Mouse (Mus musculus) right cerebral cortex, adult 2 months (tissue): Measurements from ENCODE around the gene Gm11757.
"Not testable (repeated sequence)": the region's sequence is repeated elsewhere in the genome, so short reads cannot be mapped to it uniquely, and the experiment has no call there.

Source experiments
- DNase-seq, 2 experiments: peaks; one replicate each; pipeline ENCODE4 v3.0.0; 2021 to 2022; ENCODE audit warnings: low spot score in 2 of 2

Gene Gm11757

DNA sequence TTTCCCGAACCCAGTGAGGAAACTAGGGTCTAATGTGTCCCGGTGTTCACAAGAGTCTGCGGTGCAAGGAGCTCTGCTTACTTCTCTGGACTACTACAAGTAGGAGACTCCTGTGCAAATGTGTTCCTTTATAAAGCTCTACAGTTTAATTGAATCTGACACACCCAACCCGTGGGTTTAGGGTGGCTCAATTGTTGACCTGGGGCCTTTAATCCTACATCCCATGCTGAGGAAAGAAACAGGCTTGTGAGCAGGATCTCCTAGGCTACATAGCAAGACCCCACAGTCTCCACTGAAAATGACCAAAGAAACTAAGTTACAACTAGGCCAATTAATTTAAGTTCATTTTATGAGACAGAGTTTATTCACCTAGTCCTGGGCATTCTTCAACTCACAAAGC, at the start of gene Gm11757:
Gene Gm11757, minus strand, starts transcription at position 101 of the 400 bp plus-strand sequence.
- not testable (repeated sequence) for DNase-seq

DNA sequence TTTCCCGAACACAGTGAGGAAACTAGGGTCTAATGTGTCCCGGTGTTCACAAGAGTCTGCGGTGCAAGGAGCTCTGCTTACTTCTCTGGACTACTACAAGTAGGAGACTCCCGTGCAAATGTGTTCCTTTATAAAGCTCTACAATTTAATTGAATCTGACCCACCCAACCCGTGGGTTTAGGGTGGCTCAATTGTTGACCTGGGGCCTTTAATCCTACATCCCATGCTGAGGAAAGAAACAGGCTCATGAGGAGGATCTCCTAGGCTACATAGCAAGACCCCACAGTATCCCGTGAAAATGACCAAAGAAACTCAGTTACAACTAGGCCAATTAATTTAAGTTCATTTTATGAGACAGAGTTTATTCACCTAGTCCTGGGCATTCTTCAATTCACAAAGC, 29.7 kb upstream of the Gm11757 start, which contains the start of gene Gm11756:
Gene Gm11756, minus strand, starts transcription at position 101 of the 400 bp plus-strand sequence.
- DNase-seq, result not testable (repeated sequence)

DNA sequence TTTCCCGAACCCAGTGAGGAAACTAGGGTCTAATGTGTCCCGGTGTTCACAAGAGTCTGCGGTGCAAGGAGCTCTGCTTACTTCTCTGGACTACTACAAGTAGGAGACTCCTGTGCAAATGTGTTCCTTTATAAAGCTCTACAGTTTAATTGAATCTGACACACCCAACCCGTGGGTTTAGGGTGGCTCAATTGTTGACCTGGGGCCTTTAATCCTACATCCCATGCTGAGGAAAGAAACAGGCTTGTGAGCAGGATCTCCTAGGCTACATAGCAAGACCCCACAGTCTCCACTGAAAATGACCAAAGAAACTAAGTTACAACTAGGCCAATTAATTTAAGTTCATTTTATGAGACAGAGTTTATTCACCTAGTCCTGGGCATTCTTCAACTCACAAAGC, 14.9 kb upstream of the Gm11757 start, which contains the start of gene Gm13871:
Gene Gm13871, minus strand, starts transcription at position 101 of the 400 bp plus-strand sequence.
- DNase-seq, result not testable (repeated sequence)

DNA sequence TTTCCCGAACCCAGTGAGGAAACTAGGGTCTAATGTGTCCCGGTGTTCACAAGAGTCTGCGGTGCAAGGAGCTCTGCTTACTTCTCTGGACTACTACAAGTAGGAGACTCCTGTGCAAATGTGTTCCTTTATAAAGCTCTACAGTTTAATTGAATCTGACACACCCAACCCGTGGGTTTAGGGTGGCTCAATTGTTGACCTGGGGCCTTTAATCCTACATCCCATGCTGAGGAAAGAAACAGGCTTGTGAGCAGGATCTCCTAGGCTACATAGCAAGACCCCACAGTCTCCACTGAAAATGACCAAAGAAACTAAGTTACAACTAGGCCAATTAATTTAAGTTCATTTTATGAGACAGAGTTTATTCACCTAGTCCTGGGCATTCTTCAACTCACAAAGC, 14.7 kb downstream of the Gm11757 start, which contains the start of gene Gm11758:
Gene Gm11758, minus strand, starts transcription at position 101 of the 400 bp plus-strand sequence.
- not testable (repeated sequence) for DNase-seq
